Mouse (Mus musculus) left cerebral cortex, adult 18-20 months (tissue): ENCODE measurements around the gene Tfpi. TPM values are rescaled to one million over a fixed set of nuclear protein-coding genes. Genes with fewer than 3 reads are reported as not detected.
"Not testable (repeated sequence)": the region's sequence is repeated elsewhere in the genome, so short reads cannot be mapped to it uniquely, and the experiment has no call there.

Experiments
- DNase-seq, 2 experiments: peaks; one replicate each; pipeline ENCODE4 v3.0.0; 2021 to 2022; ENCODE audit warnings: low spot score in 2 of 2, mixed read lengths in 1 of 2
- long read RNA-seq, 2 experiments: library from polyadenylated mRNA; stranded (forward); transcript quantifications; one replicate each; pipeline ENCODE4 v2.0.0; 2021
- total RNA-seq, 2 experiments: library from RNA; stranded (reverse); gene quantifications; 2 replicates each; pipeline ENCODE4 v1.2.3; 2021

Tfpi gene
- total RNA-seq = 1 to 10 TPM; 4.8 to 5.2 TPM
- long read RNA-seq, experiment 1, partial matches to known transcripts = 0 of 6 reads
- long read RNA-seq, experiment 1, other reads (novel, unspliced or antisense) = 1 of 6 reads
- long read RNA-seq, experiment 2, partial matches to known transcripts = 0 of 8 reads
- long read RNA-seq, experiment 2, other reads (novel, unspliced or antisense) = 6 of 8 reads

- no peak for DNase-seq
These were observed at the start of gene Tfpi for GRCm38 (mm10) chr2:84476577-84476976. TSS of gene Tfpi (minus strand) at chr2:84476775.

GRCm38 (mm10) chr2:84526221-84526620 lies 49.6 kb upstream of the Tfpi start:
- no peak for DNase-seq

GRCm38 (mm10) chr2:84525806-84526205 lies 49.2 kb upstream of the Tfpi start:
- no peak for DNase-seq

GRCm38 (mm10) chr2:84525047-84525446 lies 48.5 kb upstream of the Tfpi start:
- no peak for DNase-seq

GRCm38 (mm10) chr2:84523994-84524393 lies 47.4 kb upstream of the Tfpi start:
- DNase-seq = no peak

GRCm38 (mm10) chr2:84523103-84523865 lies 46.7 kb upstream of the Tfpi start:
- DNase-seq = no peak

- no peak for DNase-seq
These were observed 43.0 kb upstream of the Tfpi start for GRCm38 (mm10) chr2:84519514-84520067.

GRCm38 (mm10) chr2:84518767-84519166 lies 42.2 kb upstream of the Tfpi start:
- DNase-seq = no peak

- no peak for DNase-seq
These were observed 36.7 kb upstream of the Tfpi start for GRCm38 (mm10) chr2:84513281-84513680.

- no peak for DNase-seq
These were observed 34.9 kb upstream of the Tfpi start for GRCm38 (mm10) chr2:84511508-84511907.

- DNase-seq = peak; percentile 63 to 86
These were observed 34.5 kb upstream of the Tfpi start for GRCm38 (mm10) chr2:84511036-84511435.

GRCm38 (mm10) chr2:84504954-84505394 lies 28.4 kb upstream of the Tfpi start:
- DNase-seq = not testable (repeated sequence)

- no peak for DNase-seq
These were observed 27.7 kb upstream of the Tfpi start for GRCm38 (mm10) chr2:84504285-84504684.

- no peak for DNase-seq
These were observed 22.3 kb upstream of the Tfpi start for GRCm38 (mm10) chr2:84498921-84499320.

- no peak for DNase-seq
These were observed 18.5 kb upstream of the Tfpi start for GRCm38 (mm10) chr2:84495108-84495507.

GRCm38 (mm10) chr2:84493626-84494025 lies 17.1 kb upstream of the Tfpi start:
- no peak for DNase-seq

- no peak for DNase-seq
These were observed 15.1 kb upstream of the Tfpi start for GRCm38 (mm10) chr2:84491715-84492114.

- DNase-seq = peak in 1 of 2 experiments; percentile 13
These were observed 11.2 kb upstream of the Tfpi start for GRCm38 (mm10) chr2:84487705-84488291.

GRCm38 (mm10) chr2:84481863-84482262 lies 5.3 kb upstream of the Tfpi start:
- peak in 1 of 2 experiments; percentile 25 for DNase-seq

- peak in 1 of 2 experiments; percentile 59 for DNase-seq
These were observed 2.5 kb upstream of the Tfpi start for GRCm38 (mm10) chr2:84479036-84479435.

GRCm38 (mm10) chr2:84477759-84478158 lies 1.2 kb upstream of the Tfpi start:
- no peak for DNase-seq

- no peak for DNase-seq
These were observed 444 bp downstream of the Tfpi start for GRCm38 (mm10) chr2:84476131-84476530.
